Mouse (Mus musculus) megakaryocyte, embryonic 14.5 days (primary cell): ENCODE data around the gene Dnaic1. TPM values are rescaled to one million over a fixed set of nuclear protein-coding genes. Genes with fewer than 3 reads are reported as not detected.

ENCODE experiments used
- H3K27me3 ChIP-seq: replicated peaks from 2 replicates; pipeline ENCODE3; 2012; ENCODE audit warnings: inconsistent platforms
- H3K36me3 ChIP-seq: replicated peaks from 2 replicates; pipeline ENCODE3; 2012; ENCODE audit warnings: low read length, inconsistent platforms, mixed read lengths
- H3K4me1 ChIP-seq: 2 replicates; pipeline ENCODE4 v1.6.1; 2012; ENCODE audit warnings: inconsistent platforms
- H3K4me3 ChIP-seq: replicated peaks from 2 replicates; pipeline ENCODE3; 2012; ENCODE audit warnings: moderate library complexity, mild to moderate bottlenecking, inconsistent platforms
- H3K9me3 ChIP-seq: 2 replicates; pipeline ENCODE4 v1.6.1; 2012; ENCODE audit warnings: inconsistent platforms
- FLI1 ChIP-seq: IDR thresholded peaks from 2 replicates; pipeline ENCODE4 v1.6.1; 2012; ENCODE audit warnings: low read length, inconsistent platforms, mixed read lengths
- GATA1 ChIP-seq: IDR thresholded peaks from 3 replicates; pipeline ENCODE4 v1.6.1; 2012; ENCODE audit warnings: mixed read lengths, low read length, inconsistent platforms, borderline replicate concordance
- polyA plus RNA-seq: library from polyadenylated mRNA; stranded (reverse); fragments of >175 nt; gene quantifications from 2 replicates; pipeline ENCODE4 v1.2.3, GENCODE M21; 2012; ENCODE audit warnings: low replicate concordance; ENCODE audit not compliant: insufficient read depth

Dnaic1 gene
- polyA plus RNA-seq, 1 experiment = not detected

DNA sequence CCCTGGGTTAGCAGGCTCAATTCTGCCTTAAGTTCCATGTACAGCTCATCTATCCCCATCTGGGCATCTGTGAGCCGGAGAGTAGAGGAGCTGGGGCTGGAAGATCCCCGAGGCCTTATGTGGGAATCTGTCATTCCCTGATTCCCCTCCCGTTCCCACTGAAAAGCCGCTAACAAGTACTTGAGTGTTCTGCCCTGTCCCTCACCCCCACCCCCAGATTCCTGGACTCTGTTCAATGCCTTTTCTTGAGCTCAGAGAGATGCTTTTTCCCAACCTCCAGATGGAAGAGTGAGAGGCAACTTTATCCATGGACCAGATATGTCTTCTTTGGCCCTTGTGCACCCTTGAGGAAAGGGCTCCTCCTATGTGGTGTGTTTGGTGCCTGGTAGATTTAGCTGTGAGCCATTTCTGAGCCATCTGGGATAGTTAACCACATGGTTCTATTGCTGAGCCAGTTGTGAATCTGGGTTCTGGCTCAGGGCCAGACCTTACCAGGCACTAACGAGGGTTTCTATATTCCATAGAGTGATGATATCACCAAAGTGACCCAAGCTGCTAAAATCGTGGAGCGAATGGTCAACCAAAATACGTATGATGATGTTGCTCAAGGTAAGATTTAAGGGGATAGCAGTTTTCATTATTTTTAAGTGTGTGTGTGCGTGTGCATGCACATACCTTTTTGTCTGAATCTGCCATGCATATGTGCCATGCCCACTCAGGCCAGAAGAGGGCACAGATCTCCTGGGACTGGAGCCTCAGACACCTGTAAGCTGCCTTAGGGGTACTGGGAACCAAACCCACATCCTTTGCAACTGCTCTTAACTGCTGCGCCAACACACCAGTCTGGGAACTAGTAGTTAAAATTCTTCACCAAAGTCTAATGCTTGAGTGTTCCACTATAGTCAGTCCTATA is 40.4 kb downstream of the Dnaic1 start:
- H3K4me1 ChIP-seq = peaks cover 4% of the 10 kb centered on the region; the same call in 1 of the 2 replicates
- TF ChIP-seq GATA1 = no peak
- no peak for TF ChIP-seq FLI1
- no peaks in the 10 kb centered on the region for H3K9me3 ChIP-seq
- no peak overlapping the region for H3K4me3 ChIP-seq
- no peaks in the 10 kb centered on the region for H3K36me3 ChIP-seq
- peaks cover 16% of the 10 kb centered on the region for H3K27me3 ChIP-seq

DNA sequence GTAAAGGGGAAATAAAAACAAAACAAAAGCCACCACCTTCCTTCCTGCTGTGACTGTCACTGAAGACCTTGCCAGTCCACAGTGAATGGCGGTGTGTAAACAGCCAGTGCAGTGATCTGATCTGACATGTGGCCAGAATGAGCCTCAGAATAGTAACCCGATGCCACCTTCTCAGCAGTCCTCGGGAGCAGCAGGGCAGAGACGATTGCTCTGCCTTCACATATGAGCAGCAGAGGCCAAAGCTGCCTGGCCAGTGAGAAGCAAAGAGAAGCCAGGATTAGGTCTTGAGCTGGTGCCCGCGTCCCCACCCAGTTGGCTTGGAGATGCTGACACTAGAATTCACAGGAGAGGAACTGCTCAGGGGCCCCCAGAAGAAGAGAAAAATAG is 41.0 kb downstream of the Dnaic1 start:
- no peak overlapping the region for H3K4me3 ChIP-seq
- H3K27me3 ChIP-seq = peaks cover 22% of the 10 kb centered on the region
- peaks cover 4% of the 10 kb centered on the region; the same call in 1 of the 2 replicates for H3K4me1 ChIP-seq
- no peaks in the 10 kb centered on the region for H3K36me3 ChIP-seq
- H3K9me3 ChIP-seq = no peaks in the 10 kb centered on the region
- TF ChIP-seq GATA1 (no peak), FLI1 (no peak)

DNA sequence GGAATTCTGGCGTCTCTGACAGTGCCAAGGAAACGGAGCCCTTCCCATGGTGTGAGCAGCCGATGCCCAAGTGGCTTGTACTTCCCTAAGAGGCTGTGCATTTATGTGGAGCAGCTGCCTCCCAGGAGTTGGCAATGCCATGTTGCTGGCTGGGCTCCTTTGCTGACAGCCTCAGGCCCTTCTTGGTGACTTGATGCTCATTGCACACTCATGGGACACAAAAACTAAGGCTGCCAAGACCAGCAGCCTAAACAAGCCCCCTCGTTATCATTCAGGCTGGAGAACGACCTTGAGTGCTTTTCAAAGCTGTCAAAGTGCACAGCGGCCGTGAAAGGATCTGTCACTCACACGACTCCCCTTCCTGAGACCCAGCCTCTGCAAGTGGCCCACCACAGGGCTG is 42.6 kb downstream of the Dnaic1 start:
- peaks cover 4% of the 10 kb centered on the region; the same call in 1 of the 2 replicates for H3K4me1 ChIP-seq
- no peaks in the 10 kb centered on the region for H3K36me3 ChIP-seq
- TF ChIP-seq GATA1 (no peak), FLI1 (no peak)
- 0 out of 2 replicates have a peak, but pooled peaks cover 2% of the 10 kb centered on the region for H3K9me3 ChIP-seq
- no peak overlapping the region for H3K4me3 ChIP-seq
- H3K27me3 ChIP-seq = peaks cover 25% of the 10 kb centered on the region

DNA sequence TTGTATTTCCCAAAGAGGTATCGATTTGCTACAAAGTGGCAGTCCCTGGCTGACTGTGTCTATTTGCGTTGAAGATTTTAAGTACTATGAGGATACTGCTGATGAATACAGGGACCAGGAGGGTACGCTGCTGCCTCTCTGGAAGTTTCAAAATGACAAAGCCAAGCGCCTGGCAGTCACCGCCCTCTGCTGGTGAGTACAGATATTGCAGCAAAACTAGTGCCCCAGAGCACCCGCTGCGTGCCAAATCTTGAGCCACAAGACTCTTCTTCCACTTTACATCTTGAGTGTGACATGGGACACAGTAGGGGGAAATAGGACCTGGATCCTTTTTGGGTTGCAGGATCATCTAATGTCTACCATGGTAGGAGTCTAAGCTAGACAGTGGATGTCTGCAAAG is 44.6 kb downstream of the Dnaic1 start:
- no peak overlapping the region for H3K4me3 ChIP-seq
- H3K36me3 ChIP-seq = no peaks in the 10 kb centered on the region
- peaks cover 4% of the 10 kb centered on the region; the same call in 1 of the 2 replicates for H3K4me1 ChIP-seq
- TF ChIP-seq FLI1 (no peak), GATA1 (no peak)
- H3K9me3 ChIP-seq = 0 out of 2 replicates have a peak, but pooled peaks cover 3% of the 10 kb centered on the region
- peaks cover 32% of the 10 kb centered on the region for H3K27me3 ChIP-seq

DNA sequence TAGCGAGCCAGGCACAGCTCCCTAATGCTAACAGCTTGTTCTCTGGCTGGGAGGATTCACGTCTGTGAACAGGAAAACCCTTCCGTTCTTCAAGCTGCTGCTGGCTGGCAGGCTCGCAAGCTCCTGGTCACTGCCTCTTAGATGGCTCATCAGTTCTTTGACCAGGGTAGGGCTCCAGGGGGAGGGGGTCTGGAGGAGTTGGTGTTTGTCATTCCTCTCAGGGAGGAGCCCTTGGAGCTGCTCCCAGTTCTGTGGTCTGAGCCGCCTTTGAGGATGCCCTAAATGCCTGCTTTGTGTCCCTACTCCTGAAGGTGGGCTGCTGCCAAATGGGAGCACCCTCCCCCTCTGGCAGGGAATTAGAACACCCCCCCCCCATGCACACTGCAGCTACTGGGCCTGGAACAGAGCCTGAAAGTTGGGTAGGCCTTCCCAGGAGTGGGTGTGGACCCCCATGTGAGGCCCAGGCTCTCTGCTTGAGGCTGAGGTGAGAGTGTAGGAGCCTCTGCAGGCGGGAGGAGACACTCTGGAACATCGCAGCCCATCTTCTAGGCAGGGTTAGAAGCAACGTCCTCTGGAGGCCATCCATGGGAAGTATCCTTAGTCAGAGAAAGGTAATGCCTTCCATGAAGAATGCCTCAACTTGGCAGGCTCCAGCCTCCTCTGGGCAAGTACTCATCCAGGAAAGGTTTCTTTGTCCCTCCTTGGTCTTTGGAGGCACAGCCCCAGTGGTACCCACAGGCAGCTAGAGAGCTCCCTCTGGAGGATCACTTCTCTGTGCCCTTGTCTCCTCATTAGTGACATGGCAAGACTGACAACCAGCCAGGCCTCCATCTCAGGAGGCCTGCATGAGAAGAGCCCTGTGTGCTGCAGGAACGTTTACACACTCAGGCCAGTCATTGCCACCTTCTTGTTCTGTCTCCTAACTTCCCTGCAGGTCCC is 46.4 kb downstream of the Dnaic1 start:
- H3K4me1 ChIP-seq = peaks cover 4% of the 10 kb centered on the region; the same call in 1 of the 2 replicates
- H3K9me3 ChIP-seq = 0 out of 2 replicates have a peak, but pooled peaks cover 3% of the 10 kb centered on the region
- H3K4me3 ChIP-seq = no peak overlapping the region
- peaks cover 35% of the 10 kb centered on the region for H3K27me3 ChIP-seq
- no peak for TF ChIP-seq FLI1
- no peak for TF ChIP-seq GATA1
- H3K36me3 ChIP-seq = no peaks in the 10 kb centered on the region

DNA sequence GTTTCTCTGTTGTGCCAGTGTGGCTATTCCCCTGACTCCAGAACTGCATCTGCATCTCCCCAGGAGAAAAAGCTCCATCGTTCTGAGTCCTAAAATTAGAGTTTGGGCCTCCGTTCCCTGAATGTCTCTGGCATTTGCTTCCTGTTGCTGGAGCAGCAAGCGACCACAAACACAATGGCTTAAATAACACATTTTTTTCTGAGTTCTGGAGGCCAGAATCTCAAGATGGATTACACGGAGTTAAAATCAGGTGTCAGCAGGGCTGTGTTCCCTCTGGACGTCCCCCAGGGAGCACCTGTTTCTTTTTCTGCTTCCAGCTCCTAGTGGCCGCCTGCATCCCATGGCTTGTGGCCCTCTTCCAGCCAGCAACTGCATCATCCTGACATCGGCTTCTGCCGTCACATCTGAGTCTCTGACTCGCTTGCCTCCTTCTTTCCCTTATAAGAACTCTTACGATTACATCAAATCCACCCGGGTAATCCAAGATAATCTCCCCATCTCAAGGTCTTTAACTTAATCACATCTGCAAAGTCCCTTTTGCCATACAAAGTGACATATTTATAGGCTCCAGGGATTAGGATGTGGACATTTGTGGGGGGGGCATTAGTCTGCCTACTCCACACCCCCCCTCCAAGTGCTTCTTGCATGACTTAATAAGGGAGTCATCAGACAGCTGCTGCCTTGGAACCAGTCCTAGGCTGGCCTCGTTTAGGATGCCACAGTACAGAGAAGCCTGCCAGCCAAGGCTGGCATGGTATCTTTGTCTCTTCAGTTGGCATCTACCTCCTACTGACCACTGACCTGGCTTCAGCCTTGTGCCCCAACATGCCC is 49.6 kb downstream of the Dnaic1 start:
- H3K9me3 ChIP-seq = 0 out of 2 replicates have a peak, but pooled peaks cover 3% of the 10 kb centered on the region
- no peaks in the 10 kb centered on the region for H3K36me3 ChIP-seq
- no peak overlapping the region for H3K4me3 ChIP-seq
- peaks cover under 1% of the 10 kb centered on the region; the same call in 1 of the 2 replicates for H3K4me1 ChIP-seq
- TF ChIP-seq FLI1 = no peak
- no peak for TF ChIP-seq GATA1
- peaks cover 37% of the 10 kb centered on the region for H3K27me3 ChIP-seq

DNA sequence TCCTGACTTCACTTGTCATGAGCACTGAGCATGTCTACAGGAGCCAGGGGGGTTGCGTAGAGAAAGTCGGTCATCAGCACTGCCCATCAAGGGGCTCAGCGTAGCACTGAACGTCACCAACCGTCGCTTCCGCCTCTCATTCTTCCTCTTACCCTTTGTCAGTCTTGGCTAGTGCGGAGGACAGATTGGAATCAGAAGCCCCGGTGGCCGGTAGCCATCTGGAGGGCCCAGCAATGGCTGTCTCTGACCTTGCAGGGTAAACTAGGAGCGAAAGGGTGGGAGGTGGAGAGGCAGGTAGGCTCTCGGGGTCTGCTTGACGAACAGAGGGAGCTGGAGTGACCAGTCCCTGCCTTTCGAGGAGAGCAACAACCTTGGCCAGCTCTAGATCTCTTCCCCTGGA is 52.5 kb downstream of the Dnaic1 start:
- TF ChIP-seq FLI1 (no peak), GATA1 (no peak)
- no peaks in the 10 kb centered on the region for H3K4me1 ChIP-seq
- 0 out of 2 replicates have a peak, but pooled peaks cover 2% of the 10 kb centered on the region for H3K9me3 ChIP-seq
- H3K27me3 ChIP-seq = peaks cover 45% of the 10 kb centered on the region
- no peak overlapping the region for H3K4me3 ChIP-seq
- no peaks in the 10 kb centered on the region for H3K36me3 ChIP-seq

DNA sequence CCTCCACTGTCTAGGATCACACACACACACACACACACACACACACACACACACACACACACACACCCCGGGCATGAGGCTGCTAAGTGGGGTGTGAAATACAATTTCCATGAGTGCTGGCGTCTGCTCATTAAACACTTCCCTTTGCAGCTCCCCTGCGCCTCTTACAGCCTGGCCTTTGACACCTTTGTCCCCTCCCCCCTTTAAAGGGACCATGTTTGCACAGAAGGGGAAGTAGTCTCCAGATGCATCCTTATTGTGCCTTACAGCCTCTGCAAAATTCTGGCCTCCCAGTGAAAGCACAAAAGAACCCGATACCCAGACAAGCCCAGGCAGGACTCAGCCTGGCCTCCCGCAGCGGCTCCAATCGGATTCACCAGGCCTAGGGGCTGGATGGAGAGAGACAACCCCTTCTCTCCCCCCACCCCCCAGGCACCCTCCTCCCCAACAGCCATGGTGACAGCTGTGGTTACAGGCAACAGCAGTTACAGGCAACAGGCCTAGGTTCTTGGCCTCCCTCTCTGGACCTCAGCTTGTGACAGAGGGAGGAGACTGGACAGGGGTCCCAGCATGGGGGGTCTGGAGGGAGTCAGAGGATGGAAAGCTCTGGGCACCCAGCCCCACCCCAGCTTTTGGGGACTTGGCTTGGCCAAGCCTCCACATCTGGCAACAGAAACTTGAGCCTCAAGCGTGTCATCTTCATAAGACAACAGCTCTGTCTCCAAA is 58.8 kb downstream of the Dnaic1 start:
- Histone ChIP-seq H3K36me3 (no peaks in the 10 kb centered on the region), H3K4me1 (peaks cover 18% of the 10 kb centered on the region), H3K4me3 (no peak overlapping the region), H3K9me3 (no peaks in the 10 kb centered on the region), H3K27me3 (peaks cover 77% of the 10 kb centered on the region)
- TF ChIP-seq GATA1 = no peak
- no peak for TF ChIP-seq FLI1

DNA sequence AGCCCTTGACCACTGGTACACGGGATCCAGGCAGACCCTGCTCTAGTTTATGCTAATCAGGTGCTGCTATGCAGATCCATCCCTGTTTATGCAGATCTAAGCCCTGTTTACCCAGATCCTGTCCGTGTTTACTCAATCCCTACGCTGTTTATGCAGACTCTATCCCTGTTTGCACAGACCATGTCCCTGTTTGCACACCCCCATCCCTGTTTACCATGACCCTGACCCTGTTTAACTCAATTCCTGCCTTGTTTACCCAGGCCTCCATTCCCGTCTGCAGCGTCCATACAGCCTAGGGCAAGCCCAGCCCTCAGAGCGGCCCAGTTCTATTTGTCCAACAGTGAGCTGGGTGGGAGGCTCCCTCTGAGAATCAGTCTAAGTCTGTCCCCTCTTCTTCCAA is 60.6 kb downstream of the Dnaic1 start:
- no peak for TF ChIP-seq FLI1
- no peak for TF ChIP-seq GATA1
- H3K4me1 ChIP-seq = peaks cover 18% of the 10 kb centered on the region
- peaks cover 78% of the 10 kb centered on the region for H3K27me3 ChIP-seq
- H3K4me3 ChIP-seq = no peak overlapping the region
- H3K36me3 ChIP-seq = no peaks in the 10 kb centered on the region
- H3K9me3 ChIP-seq = no peaks in the 10 kb centered on the region
